Mouse (Mus musculus): ENCODE results near the gene Rfng.

GRCm38 (mm10) chr11:120824787-120825288, 40.8 kb upstream of the Rfng start:
- TF ChIP-seq CTCF (IDR thresholded peaks at IDR 0.05; ENCODE audit: low read depth, low read length), result no peak
- TF ChIP-seq EP300 (IDR thresholded peaks at IDR 0.05; ENCODE audit: insufficient read depth, low read depth, low read length), result 0 out of 2 replicates have a peak, but pooled peaks have one; percentile 59
